Mouse (Mus musculus): ENCODE measurements around the gene Ephb3.

Ephb3 gene

GRCm38 (mm10) chr16:21205093-21205886 lies 735 bp downstream of the Ephb3 start:
- DNase-seq (ENCODE audit: low read depth, low spot score): no peak

- DNase-seq (ENCODE audit: low read depth, low spot score): no peak
Observed at GRCm38 (mm10) chr16:21208001-21208565, 3.5 kb downstream of the Ephb3 start.

- DNase-seq (ENCODE audit: low read depth, low spot score): no peak
Observed at GRCm38 (mm10) chr16:21209290-21209689, 4.7 kb downstream of the Ephb3 start.

- DNase-seq (ENCODE audit: low read depth, low spot score): no peak
Observed at GRCm38 (mm10) chr16:21210204-21210603, 5.6 kb downstream of the Ephb3 start.

GRCm38 (mm10) chr16:21210667-21211338 lies 6.2 kb downstream of the Ephb3 start:
- peak; percentile 99 for DNase-seq (ENCODE audit: low read depth, low spot score)

- DNase-seq (ENCODE audit: low read depth, low spot score): no peak
Observed at GRCm38 (mm10) chr16:21211501-21211900, 6.9 kb downstream of the Ephb3 start.

GRCm38 (mm10) chr16:21212369-21212768 lies 7.8 kb downstream of the Ephb3 start:
- no peak for DNase-seq (ENCODE audit: low read depth, low spot score)

GRCm38 (mm10) chr16:21213939-21214338 lies 9.4 kb downstream of the Ephb3 start:
- DNase-seq (ENCODE audit: low read depth, low spot score): no peak

GRCm38 (mm10) chr16:21214803-21215202 lies 10.2 kb downstream of the Ephb3 start:
- DNase-seq (ENCODE audit: low read depth, low spot score): no peak

- DNase-seq (ENCODE audit: low read depth, low spot score): peak; percentile 49
Observed at GRCm38 (mm10) chr16:21216047-21216446, 11.5 kb downstream of the Ephb3 start.

GRCm38 (mm10) chr16:21217233-21217632 lies 12.7 kb downstream of the Ephb3 start:
- DNase-seq (ENCODE audit: low read depth, low spot score): no peak

GRCm38 (mm10) chr16:21219656-21220055 lies 15.1 kb downstream of the Ephb3 start:
- no peak for DNase-seq (ENCODE audit: low read depth, low spot score)

- no peak for DNase-seq (ENCODE audit: low read depth, low spot score)
Observed at GRCm38 (mm10) chr16:21223038-21223437, 18.5 kb downstream of the Ephb3 start.

GRCm38 (mm10) chr16:21224648-21225240 lies 20.2 kb downstream of the Ephb3 start:
- no peak for DNase-seq (ENCODE audit: low read depth, low spot score)

- DNase-seq (ENCODE audit: low read depth, low spot score): no peak
Observed at GRCm38 (mm10) chr16:21226629-21227028, 22.1 kb downstream of the Ephb3 start.

- DNase-seq (ENCODE audit: low read depth, low spot score): no peak
Observed at GRCm38 (mm10) chr16:21235135-21235534, 30.6 kb downstream of the Ephb3 start.

- no peak for DNase-seq (ENCODE audit: low read depth, low spot score)
Observed at GRCm38 (mm10) chr16:21238722-21239121, 34.2 kb downstream of the Ephb3 start.

- no peak for DNase-seq (ENCODE audit: low read depth, low spot score)
Observed at GRCm38 (mm10) chr16:21240547-21240946, 36.0 kb downstream of the Ephb3 start.

GRCm38 (mm10) chr16:21241030-21241429 lies 36.5 kb downstream of the Ephb3 start:
- no peak for DNase-seq (ENCODE audit: low read depth, low spot score)

- DNase-seq (ENCODE audit: low read depth, low spot score): no peak
Observed at GRCm38 (mm10) chr16:21242946-21243345, 38.4 kb downstream of the Ephb3 start.

GRCm38 (mm10) chr16:21244803-21245202 lies 40.2 kb downstream of the Ephb3 start:
- DNase-seq (ENCODE audit: low read depth, low spot score): no peak

- DNase-seq (ENCODE audit: low read depth, low spot score): no peak
Observed at GRCm38 (mm10) chr16:21245387-21245786, 40.8 kb downstream of the Ephb3 start.

All from forelimb bud, embryonic 11.5 days (tissue).